Mouse (Mus musculus): Measurements from ENCODE around the gene Slc9a6. TPM values are rescaled to one million over a fixed set of nuclear protein-coding genes. Genes with fewer than 3 reads are reported as not detected.

Gene Slc9a6
- polyA plus RNA-seq, 1 experiment from 2014 or later = 9.5 TPM

- Histone ChIP-seq H3K9me3 (ENCODE audit: control insufficient read depth, low read length) (no peaks in the 10 kb centered on the region), H3K27ac (ENCODE audit: low read depth) (no peak overlapping the region), H3K9ac (ENCODE audit: low read length) (no peak overlapping the region), H3K4me2 (ENCODE audit: low read length) (no peak overlapping the region), H3K4me1 (replicated peaks; ENCODE audit: control insufficient read depth, insufficient read depth, low read length) (no peaks in the 10 kb centered on the region), H3K36me3 (ENCODE audit: control insufficient read depth, insufficient read depth, low read length) (no peaks in the 10 kb centered on the region), H3K4me3 (ENCODE audit: low read depth, low read length) (no peak overlapping the region), H3K27me3 (replicated peaks; ENCODE audit: control insufficient read depth, insufficient read depth, low read length) (no peaks in the 10 kb centered on the region)
- DNase-seq (ENCODE audit: low spot score) (no peak), ATAC-seq (replicated peaks; ENCODE audit: low FRiP score, low TSS enrichment, low read depth) (no peak)
- 73% methylated on average over 8 of the region's 8 CpGs for WGBS
These were observed 94.5 kb downstream of the Slc9a6 start for GRCm38 (mm10) chrX:56703965-56704562.

DNA sequence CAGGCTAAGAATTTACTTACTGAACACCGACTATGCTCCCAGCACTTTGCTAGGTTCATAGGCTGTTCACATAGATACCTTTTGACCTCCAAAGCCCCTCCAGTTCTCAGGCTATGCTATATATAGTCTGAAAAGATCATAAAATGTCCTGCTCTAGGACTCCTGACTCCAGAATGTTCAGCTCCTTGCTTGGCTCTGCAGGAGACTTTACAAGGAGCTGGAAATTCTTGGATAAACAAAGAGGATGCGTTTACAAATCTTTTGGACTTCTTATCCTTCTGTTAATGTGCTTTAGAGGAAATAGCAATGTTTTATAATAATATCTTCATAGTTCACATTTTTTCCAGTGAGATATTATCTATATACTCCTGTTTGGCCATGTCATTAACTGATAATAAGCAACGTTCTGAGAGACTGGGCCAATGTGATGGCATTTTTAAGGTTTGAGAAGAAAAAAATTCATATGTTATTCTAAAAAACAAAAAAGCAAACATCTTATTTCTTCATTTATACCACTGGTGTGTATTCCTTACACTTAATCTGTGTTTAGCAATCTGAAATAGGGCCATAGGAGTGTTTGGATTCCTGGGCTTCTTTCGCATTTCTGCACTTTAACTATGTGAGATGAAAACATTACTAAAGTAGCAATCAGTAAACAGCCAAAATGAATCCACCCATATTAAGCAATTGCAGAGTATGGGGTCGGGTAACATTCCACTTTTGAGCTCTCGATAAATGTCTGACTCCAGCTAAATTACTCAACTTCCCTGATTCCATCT is 99.2 kb downstream of the Slc9a6 start:
- DNase-seq (ENCODE audit: low spot score) (no peak), ATAC-seq (replicated peaks; ENCODE audit: low FRiP score, low TSS enrichment, low read depth) (no peak)
- Histone ChIP-seq H3K36me3 (ENCODE audit: control insufficient read depth, insufficient read depth, low read length) (no peaks in the 10 kb centered on the region), H3K4me2 (ENCODE audit: low read length) (no peak overlapping the region), H3K27me3 (replicated peaks; ENCODE audit: control insufficient read depth, insufficient read depth, low read length) (no peaks in the 10 kb centered on the region), H3K4me1 (replicated peaks; ENCODE audit: control insufficient read depth, insufficient read depth, low read length) (no peaks in the 10 kb centered on the region), H3K4me3 (ENCODE audit: low read depth, low read length) (no peak overlapping the region), H3K9ac (ENCODE audit: low read length) (no peak overlapping the region), H3K9me3 (ENCODE audit: control insufficient read depth, low read length) (no peaks in the 10 kb centered on the region), H3K27ac (ENCODE audit: low read depth) (no peak overlapping the region)
- WGBS = 62% methylated on average over 6 of the region's 6 CpGs

DNA sequence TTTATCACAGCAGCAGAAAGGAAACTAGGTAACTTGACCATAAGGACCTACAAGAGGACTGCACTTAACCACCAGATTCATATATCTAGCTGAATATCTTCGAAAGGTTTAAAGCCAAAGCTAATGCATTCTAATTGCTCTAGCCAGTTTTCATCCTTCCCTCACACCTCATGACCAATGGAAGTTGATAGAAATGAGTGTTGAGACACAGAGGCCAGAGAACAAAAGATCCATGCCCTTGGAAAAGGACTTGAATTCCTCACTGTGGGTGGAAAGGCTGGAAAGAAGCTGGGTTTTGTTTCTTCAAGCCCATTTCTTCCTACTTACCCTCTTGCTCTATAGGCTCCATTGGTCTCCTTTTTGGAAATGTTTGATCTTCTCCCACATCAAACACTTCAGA is 101.0 kb downstream of the Slc9a6 start:
- no peaks in the 10 kb centered on the region for H3K27me3 ChIP-seq (replicated peaks; ENCODE audit: control insufficient read depth, insufficient read depth, low read length)
- no peaks in the 10 kb centered on the region for H3K36me3 ChIP-seq (ENCODE audit: control insufficient read depth, insufficient read depth, low read length)
- H3K9ac ChIP-seq (ENCODE audit: low read length) = no peak overlapping the region
- H3K9me3 ChIP-seq (ENCODE audit: control insufficient read depth, low read length) = no peaks in the 10 kb centered on the region
- H3K4me1 ChIP-seq (replicated peaks; ENCODE audit: control insufficient read depth, insufficient read depth, low read length) = no peaks in the 10 kb centered on the region
- no peak for ATAC-seq (replicated peaks; ENCODE audit: low FRiP score, low TSS enrichment, low read depth)
- no peak overlapping the region for H3K27ac ChIP-seq (ENCODE audit: low read depth)
- WGBS = 79% methylated on average over 1 of the region's 1 CpGs
- DNase-seq (ENCODE audit: low spot score) = no peak
- H3K4me3 ChIP-seq (ENCODE audit: low read depth, low read length) = no peak overlapping the region
- H3K4me2 ChIP-seq (ENCODE audit: low read length) = no peak overlapping the region

GRCm38 (mm10) chrX:56712666-56713065 is 103.1 kb downstream of the Slc9a6 start:
- Histone ChIP-seq H3K4me3 (ENCODE audit: low read depth, low read length) (no peak overlapping the region), H3K36me3 (ENCODE audit: control insufficient read depth, insufficient read depth, low read length) (no peaks in the 10 kb centered on the region), H3K4me2 (ENCODE audit: low read length) (no peak overlapping the region), H3K9me3 (ENCODE audit: control insufficient read depth, low read length) (no peaks in the 10 kb centered on the region), H3K27me3 (replicated peaks; ENCODE audit: control insufficient read depth, insufficient read depth, low read length) (no peaks in the 10 kb centered on the region), H3K9ac (ENCODE audit: low read length) (no peak overlapping the region), H3K4me1 (replicated peaks; ENCODE audit: control insufficient read depth, insufficient read depth, low read length) (no peaks in the 10 kb centered on the region), H3K27ac (ENCODE audit: low read depth) (no peak overlapping the region)
- DNase-seq (ENCODE audit: low spot score) (no peak), ATAC-seq (replicated peaks; ENCODE audit: low FRiP score, low TSS enrichment, low read depth) (no peak)
- WGBS = 86% methylated on average over 1 of the region's 1 CpGs

Small RNA genes lying within 50 kb of the gene (microRNA-seq; reads per million reads assigned to microRNA genes)
- not detected for gene Mir5116

Other genes starting within 250 kb of the Slc9a6 start
- 6.7 and 6.8 TPM in 2 replicates for gene Smim10l2a, start 235.2 kb upstream of the Slc9a6 start, polyA plus RNA-seq (2014; fragmentation: Nextera tagmentation; extraction: Ambion mirVana)
- 3.7 and 4.0 TPM in 2 replicates for gene Gm2174, start 161.8 kb upstream of the Slc9a6 start, polyA plus RNA-seq (2014; fragmentation: Nextera tagmentation; extraction: Ambion mirVana)
- 25.2 and 34.1 TPM in 2 replicates for gene Ints6l, start 154.9 kb upstream of the Slc9a6 start, polyA plus RNA-seq (2014; fragmentation: Nextera tagmentation; extraction: Ambion mirVana)
- gene Gm10477, start 85.0 kb upstream of the Slc9a6 start, polyA plus RNA-seq (2014; fragmentation: Nextera tagmentation; extraction: Ambion mirVana) = not detected in 2 replicates
- 0.35 TPM in 1 of 2 replicates, not detected in the other for gene Gm648, start 60.2 kb upstream of the Slc9a6 start, polyA plus RNA-seq (2014; fragmentation: Nextera tagmentation; extraction: Ambion mirVana)
- gene Mmgt1, start 11.7 kb upstream of the Slc9a6 start, polyA plus RNA-seq (2014; fragmentation: Nextera tagmentation; extraction: Ambion mirVana) = 25.4 and 26.6 TPM in 2 replicates
- 36.6 and 38.8 TPM in 2 replicates for gene Fhl1, start 122.0 kb downstream of the Slc9a6 start, polyA plus RNA-seq (2014; fragmentation: Nextera tagmentation; extraction: Ambion mirVana)
- 1.2 and 1.6 TPM in 2 replicates for gene Map7d3, start 212.6 kb downstream of the Slc9a6 start, polyA plus RNA-seq (2014; fragmentation: Nextera tagmentation; extraction: Ambion mirVana)

Measured in intestine, embryonic 14.5 days (tissue).